Mouse (Mus musculus) spleen, embryonic (tissue): ENCODE data around the gene Rbfox3.

ENCODE experiments used
- CTCF ChIA-PET: fragments of 350-600 bp; sonication (Branson Sonifier 250); formaldehyde crosslinking; loops from one replicate; lab custom pipeline; 2022; lab: Charles Lee

Gene Rbfox3

GRCm38 (mm10) chr11:118607927-118608326 lies 303.5 kb downstream of the Rbfox3 start:
- CTCF ChIA-PET = no interaction called here

DNA sequence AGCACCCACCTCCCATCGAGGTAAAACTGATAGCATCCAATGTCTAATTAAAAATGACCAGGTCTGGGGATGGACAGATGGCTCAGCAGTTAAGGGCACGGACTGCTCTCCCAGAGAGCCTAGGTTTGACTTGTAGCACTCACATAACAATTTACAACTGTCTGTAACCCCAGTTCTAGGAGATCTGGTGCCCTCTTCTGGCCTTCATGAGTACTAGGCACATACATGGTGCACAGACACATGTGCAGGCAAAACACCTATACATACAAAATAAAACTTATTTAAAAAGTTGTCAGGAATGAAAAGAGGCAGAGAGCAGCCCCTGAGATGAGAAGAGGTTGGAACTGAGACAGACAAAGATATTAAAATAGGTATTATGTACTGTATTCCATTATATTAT lies 305.8 kb downstream of the Rbfox3 start:
- CTCF ChIA-PET = no interaction called here

DNA sequence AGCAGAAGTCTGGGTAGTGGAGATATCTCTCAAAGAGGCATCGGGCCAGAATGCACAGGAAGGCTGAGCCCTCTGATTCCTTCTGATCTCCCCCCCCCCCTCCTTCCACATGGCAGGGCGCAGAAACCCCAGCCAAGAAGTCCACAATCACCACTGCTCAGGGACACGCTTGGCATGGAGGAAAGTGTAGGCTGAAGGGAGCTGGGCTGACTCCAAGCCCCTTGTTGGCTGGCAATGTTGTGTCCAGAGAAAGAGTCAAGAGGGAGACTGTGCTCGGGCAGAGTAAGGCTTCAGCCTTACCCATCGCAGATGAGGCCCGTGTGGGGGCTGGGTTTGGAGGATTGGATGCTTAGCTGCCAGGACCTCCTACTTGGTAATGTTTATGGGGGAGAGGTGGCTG lies 307.2 kb downstream of the Rbfox3 start:
- CTCF ChIA-PET = no interaction called here

GRCm38 (mm10) chr11:118603126-118603525 lies 308.3 kb downstream of the Rbfox3 start:
- CTCF ChIA-PET = no interaction called here

GRCm38 (mm10) chr11:118601484-118601883 lies 309.9 kb downstream of the Rbfox3 start:
- CTCF ChIA-PET = no interaction called here

- CTCF ChIA-PET = no interaction called here
Observed at GRCm38 (mm10) chr11:118600168-118600567, 311.2 kb downstream of the Rbfox3 start.

- CTCF ChIA-PET = no interaction called here
Observed at GRCm38 (mm10) chr11:118598726-118599125, 312.7 kb downstream of the Rbfox3 start.

- CTCF ChIA-PET = no interaction called here
Observed at GRCm38 (mm10) chr11:118584826-118585225, 326.6 kb downstream of the Rbfox3 start.

DNA sequence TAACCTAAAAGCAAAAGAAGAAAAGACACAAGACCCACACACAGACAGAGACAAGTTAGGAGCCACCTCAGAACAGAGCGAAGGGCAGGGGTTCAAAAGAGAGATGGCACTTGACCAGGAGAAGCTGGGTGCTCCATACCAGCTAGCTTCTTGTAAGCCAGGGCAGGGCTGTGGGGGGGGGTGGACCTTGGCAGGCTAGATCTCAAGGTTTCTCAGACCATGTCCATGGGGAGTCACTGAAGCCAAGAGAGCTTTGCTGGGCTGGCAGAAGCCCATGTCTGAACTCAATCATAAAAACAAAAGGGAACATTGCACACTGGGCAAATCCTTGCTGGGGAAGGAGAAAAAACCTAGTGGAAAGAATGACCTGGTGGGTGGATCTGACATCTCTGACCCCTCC lies 327.4 kb downstream of the Rbfox3 start:
- CTCF ChIA-PET = no interaction called here

DNA sequence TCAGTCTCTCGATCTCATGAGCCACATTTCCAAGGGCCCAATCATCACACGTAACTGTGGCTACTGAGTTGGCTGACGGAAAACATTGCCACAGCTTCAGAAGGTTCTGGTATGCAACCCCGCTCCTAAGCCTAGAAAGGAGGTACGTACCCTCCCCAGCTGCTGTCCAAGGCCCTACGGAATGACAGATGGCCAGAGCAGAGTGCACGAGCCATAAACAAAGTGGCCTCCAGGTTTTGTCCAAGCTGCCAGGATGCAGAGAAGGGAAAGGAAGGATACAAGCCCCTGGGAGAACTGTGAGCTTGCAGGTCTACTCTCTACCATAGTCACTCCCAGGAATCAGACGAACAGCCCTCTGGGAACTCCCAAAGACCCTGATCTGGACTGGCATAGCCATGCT lies 327.8 kb downstream of the Rbfox3 start:
- CTCF ChIA-PET = no interaction called here

DNA sequence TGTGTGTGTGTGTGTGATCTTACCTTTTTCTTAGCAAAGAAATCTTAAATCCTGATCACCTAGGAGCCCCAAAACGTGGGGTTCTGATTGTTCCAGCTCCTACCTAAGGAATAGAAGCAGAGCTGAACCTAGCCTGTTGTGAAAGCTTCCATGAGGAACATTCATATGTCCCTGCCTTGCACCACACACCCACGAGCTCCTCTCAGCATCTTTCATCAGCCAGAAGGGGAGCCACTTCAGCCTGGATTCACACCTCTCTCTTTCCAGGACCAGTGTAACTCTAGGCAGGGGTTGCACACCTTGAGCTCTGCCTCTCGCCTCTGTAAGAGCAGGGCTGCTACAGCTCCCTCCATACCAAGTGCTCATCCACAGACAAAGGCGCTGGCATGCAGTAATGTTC lies 330.4 kb downstream of the Rbfox3 start:
- CTCF ChIA-PET = no interaction called here

DNA sequence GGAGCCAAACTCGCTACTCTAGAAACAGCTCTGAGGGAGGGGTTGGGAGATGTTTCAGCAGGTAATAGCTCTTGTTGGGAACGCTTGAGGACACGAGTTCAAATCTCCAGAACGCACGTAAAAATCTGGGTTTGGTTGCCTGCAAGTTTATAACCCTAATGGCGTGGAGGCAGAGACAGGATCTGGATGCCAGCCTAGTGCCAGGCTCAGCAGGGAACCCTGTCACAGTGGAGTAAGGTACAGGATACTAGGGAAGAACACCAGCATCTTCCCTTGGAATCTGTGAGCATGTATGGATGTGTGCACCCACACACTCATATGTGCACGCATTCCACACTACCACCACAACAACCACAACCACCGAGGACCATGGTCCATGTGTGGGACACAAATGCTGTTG lies 331.8 kb downstream of the Rbfox3 start:
- CTCF ChIA-PET = no interaction called here

GRCm38 (mm10) chr11:118577271-118577670 lies 334.1 kb downstream of the Rbfox3 start:
- CTCF ChIA-PET = no interaction called here

GRCm38 (mm10) chr11:118576611-118577010 lies 334.8 kb downstream of the Rbfox3 start:
- CTCF ChIA-PET = no interaction called here

DNA sequence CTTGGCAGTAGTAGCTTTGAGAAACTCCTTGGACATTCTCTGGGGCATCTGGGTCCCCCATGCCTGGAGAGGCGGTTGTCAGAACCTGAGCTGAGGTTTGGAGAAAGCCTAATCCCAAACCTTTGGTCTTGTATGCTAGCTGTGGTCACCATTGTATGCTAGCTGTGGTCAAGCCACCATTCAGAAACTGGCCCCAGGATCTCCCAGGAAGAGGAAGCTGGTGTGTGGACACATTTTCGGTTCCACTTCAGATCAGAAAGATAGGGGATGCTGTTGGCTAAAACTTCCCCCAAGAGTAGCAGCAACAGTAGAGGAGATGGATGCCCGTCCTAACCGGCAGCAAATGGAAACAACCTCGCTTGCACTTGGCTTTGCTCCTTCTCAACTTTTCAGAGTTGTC lies 337.0 kb downstream of the Rbfox3 start:
- CTCF ChIA-PET = no interaction called here

- CTCF ChIA-PET = no interaction called here
Observed at GRCm38 (mm10) chr11:118573569-118573968, 337.8 kb downstream of the Rbfox3 start.

DNA sequence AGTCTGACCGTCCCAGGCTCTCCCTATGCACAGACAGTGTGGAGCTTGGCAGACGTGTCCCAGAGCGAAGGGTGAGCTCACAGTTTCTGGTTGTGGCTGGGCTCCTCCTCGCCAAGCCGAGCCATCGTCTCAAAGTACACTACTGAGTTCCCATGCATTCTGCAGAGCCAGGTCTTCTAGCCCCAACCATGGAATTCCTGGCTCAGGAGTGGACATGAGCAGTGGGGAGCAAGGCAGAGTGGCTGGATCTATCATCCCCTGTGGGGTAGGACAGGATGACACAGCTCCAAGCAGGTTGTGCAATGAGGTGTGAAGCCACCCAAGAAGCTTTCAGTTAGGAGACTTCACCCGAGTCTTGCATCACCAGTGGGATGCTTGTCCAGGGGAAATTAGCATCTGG lies 338.4 kb downstream of the Rbfox3 start:
- CTCF ChIA-PET = no interaction called here

GRCm38 (mm10) chr11:118570164-118570563 lies 341.2 kb downstream of the Rbfox3 start:
- CTCF ChIA-PET = no interaction called here

GRCm38 (mm10) chr11:118569571-118570062 lies 341.8 kb downstream of the Rbfox3 start:
- CTCF ChIA-PET = no interaction called here

DNA sequence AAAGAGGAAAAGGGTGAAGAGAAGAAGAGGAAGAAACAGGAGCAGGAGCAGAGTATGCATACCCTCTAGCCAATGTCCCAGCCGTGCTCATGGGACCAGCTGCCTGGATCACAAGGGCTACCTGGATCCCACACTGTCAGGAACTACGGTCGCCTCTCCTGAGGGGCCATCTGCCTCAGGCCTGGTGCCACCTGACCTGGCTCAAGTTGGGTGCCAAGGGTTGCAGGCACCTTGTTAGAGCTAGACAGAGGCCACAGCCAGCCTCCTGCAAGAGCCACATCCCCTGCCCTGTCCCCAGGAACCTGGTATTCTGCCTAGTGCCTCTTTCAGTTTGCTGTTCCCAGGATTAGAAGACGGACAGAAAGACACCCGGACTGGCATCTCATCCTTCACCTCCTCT lies 347.5 kb downstream of the Rbfox3 start:
- CTCF ChIA-PET = no interaction called here

DNA sequence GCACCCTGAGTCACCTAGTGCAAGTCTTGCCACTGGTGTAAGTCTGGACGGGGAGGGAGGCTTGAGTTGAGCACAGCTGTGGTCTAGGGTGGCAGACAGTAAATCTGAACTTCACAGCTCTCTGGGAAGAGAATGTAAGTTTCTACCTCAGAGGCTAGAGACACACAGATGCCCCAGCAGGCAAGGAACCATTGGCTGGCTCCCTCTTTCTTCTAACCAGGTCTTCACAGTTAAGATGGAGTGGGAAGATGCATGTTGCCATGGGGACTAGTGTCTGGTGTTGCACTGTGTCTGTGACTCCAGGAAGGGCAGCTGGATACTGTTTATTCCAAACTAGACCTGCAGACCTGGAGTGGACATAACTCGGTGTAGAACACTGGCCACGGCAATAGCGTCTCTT lies 348.6 kb downstream of the Rbfox3 start:
- CTCF ChIA-PET = no interaction called here

DNA sequence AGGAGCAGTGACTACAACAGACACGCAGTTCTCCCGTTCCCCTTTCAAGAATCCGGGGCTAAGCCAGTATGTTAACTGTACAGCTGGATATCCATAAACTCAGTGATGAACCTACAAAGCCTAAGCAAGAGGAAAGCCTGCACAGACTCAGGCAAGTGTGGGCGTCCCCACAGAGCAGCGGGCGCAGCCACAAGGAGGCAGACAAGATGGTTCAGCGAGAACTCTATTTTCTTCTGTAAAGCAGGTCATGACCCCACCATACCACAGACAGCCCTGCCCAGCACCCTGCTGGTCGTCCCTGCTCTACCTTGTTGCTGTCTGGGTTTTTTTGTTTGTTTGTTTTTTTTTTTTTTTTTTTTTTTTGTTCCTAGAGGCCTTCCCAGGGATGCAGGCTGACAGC lies 353.2 kb downstream of the Rbfox3 start:
- CTCF ChIA-PET = interaction anchor here (0.7 kb wide), 1 partner anchor 34 kb away, joined by 7 read pairs; no protein-coding TSS in a partner anchor

GRCm38 (mm10) chr11:118555631-118556030 lies 355.8 kb downstream of the Rbfox3 start:
- CTCF ChIA-PET = no interaction called here

DNA sequence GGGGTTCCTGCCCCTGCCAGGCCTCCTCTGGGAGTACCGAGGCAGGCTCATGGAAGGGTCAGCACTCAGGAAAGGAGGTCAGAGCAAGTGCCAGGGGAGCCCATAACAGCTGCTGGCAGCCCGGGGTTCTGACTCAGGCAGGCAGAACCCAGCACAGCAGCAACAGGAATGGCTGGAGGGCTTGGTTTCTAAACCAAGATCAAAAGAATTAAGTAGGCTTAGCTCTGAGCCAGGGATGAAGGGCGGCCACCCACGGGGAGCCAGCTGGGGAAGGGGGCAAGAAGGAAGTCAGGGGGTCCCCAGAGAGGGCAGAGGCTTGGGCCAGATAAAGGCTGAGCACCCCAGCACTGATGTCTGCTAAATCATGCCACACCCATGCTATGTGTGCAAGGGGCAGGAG lies 356.9 kb downstream of the Rbfox3 start:
- CTCF ChIA-PET = no interaction called here

DNA sequence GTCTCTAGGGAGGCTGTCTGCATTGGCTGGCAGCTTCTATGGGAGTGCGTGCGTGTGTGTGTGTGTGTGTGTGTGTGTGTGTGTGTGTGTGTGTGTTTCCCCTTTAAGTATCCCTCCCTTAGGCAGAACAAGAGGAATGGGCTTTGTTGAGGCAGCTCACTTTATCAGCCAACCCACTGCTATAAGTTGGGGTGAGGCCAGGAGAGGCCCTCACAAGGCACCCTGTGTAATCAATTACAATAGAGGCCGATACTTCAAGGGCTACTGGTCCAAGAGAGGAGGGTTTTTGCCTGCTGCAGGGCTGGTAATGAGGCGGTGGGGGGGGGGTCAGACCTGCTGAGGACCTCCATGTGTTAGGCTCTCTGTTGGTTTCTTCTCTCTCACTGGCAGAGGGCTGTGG lies 357.5 kb downstream of the Rbfox3 start:
- CTCF ChIA-PET = no interaction called here
